Mouse (Mus musculus): ENCODE results near the gene Ramp2.

DNA sequence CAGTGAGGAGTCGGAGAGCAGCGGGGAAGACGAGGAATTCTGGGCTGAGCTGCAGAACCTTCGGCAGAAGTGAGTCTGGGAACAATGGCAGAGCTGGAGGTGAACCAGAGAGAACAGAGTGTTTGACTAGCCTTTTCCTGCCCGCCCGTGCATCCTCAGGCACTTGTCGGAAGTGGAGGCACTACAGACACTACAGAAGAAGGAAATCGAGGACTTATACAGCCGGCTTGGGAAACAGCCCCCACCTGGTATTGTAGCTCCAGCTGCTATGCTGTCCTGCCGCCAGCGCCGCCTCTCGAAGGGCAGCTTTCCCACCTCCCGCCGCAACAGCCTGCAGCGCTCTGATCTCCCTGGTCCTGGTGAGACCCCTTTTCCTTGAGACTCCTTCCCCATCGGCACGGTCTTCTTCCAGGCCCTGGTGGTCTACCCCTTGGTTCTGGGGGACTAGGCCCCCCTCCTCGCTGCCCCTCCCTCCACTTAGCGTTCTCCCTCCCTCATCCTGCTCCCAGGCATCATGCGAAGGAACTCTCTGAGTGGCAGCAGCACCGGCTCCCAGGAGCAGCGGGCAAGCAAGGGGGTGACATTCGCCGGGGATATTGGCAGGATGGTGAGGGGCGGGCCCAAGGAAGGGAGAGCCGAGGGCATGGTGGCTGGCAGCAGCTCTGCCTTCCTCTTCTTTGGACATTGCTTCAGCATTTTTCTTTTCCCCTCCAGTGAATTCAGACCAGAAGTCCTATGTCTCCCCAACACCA is 30.7 kb downstream of the Ramp2 start:
- TF ChIP-seq GATA1 (IDR thresholded peaks at IDR 0.05; ENCODE audit: borderline replicate concordance, low read length) (no peak), FLI1 (IDR thresholded peaks at IDR 0.05; ENCODE audit: low read length) (no peak)

All from megakaryocyte, embryonic 14.5 days (primary cell).